Mouse (Mus musculus): ENCODE results near the gene Tmem245. TPM values are rescaled to one million over a fixed set of nuclear protein-coding genes. Genes with fewer than 3 reads are reported as not detected.

Tmem245 gene
- polyA plus RNA-seq, 1 experiment, result 4.4 TPM

DNA sequence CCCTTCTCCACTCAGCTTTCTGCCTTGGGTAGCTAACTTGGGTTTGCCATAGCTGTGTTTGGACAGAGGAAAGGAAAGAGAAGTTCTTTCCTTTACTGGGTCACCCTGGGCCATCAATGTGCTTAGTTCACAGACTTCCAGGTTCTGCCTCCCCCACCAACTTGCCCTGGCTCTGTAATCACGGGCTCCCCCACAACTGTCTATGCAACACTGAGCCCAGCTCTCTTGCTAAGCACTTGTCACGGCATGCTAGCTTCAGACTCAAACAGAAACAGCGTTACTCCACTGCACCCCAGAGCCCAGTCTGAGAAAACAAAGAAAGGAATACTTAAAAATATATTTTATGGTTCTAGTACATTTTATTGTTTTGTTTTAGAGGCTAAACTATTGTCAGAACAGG is 118.3 kb downstream of the Tmem245 start:
- no peak for TF ChIP-seq REST (IDR thresholded peaks at IDR 0.05; ENCODE audit: insufficient read depth, insufficient read length)
- H3ac ChIP-seq (ENCODE audit: control insufficient read depth, insufficient read length), result no peak overlapping the region
- H3K36me3 ChIP-seq (ENCODE audit: control insufficient read depth, insufficient read depth), result no peaks in the 10 kb centered on the region
- peak overlapping the region; percentile 4 for H3K4me2 ChIP-seq (ENCODE audit: low read depth)
- no peaks in the 10 kb centered on the region for H3K79me2 ChIP-seq (ENCODE audit: control insufficient read depth, insufficient read depth)
- H3K27me3 ChIP-seq (ENCODE audit: control insufficient read depth, insufficient read depth, insufficient read length), result no peaks in the 10 kb centered on the region
- H3K4me3 ChIP-seq, result no peak overlapping the region

DNA sequence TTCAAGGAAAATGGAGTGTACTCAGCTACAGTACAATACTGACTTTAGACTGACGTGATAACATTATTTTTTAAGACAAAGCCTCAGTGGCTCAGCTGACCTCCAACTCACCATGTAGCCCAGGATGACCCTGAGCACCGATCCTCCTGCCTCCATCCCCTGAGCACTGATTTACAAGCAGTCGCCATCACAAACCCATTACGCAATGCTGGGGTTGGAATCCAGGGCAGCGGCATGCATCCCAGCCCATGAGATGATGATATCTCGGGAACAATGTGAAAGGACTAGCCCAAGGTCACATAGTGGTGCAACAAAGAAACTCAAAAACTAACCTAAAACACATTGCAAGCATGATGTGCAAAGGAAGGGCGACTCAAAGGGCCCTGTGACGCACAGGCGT is 123.0 kb downstream of the Tmem245 start:
- TF ChIP-seq TCF12 (IDR thresholded peaks at IDR 0.05; ENCODE audit: insufficient read depth, poor library complexity, severe bottlenecking) (no peak), USF1 (IDR thresholded peaks at IDR 0.05; ENCODE audit: low read depth) (no peak), CEBPB (IDR thresholded peaks at IDR 0.05; ENCODE audit: insufficient read depth, poor library complexity, severe bottlenecking) (no peak), SRF (IDR thresholded peaks at IDR 0.05; ENCODE audit: control insufficient read depth, insufficient read length, low read depth) (no peak), REST (IDR thresholded peaks at IDR 0.05; ENCODE audit: insufficient read depth, insufficient read length) (no peak), MYOD1 (IDR thresholded peaks at IDR 0.05; ENCODE audit: control insufficient read depth in 1 of 3, insufficient read length in 2 of 3, low read depth in 2 of 3) (no peak), POLR2A (IDR thresholded peaks at IDR 0.05; ENCODE audit: insufficient read length, low read depth) (no peak), TCF3 (IDR thresholded peaks at IDR 0.05; ENCODE audit: insufficient read length, low read depth) (no peak), POLR2AphosphoS2 (IDR thresholded peaks at IDR 0.05; ENCODE audit: insufficient read length, low read depth) (no peak), E2F4 (IDR thresholded peaks at IDR 0.05; ENCODE audit: insufficient read depth) (no peak), MAX (IDR thresholded peaks at IDR 0.05; ENCODE audit: low read depth) (no peak)
- no peak overlapping the region for H3K4me2 ChIP-seq (ENCODE audit: low read depth)
- H3K79me2 ChIP-seq (ENCODE audit: control insufficient read depth, insufficient read depth), result no peaks in the 10 kb centered on the region
- no peak overlapping the region for H3K4me3 ChIP-seq
- no peaks in the 10 kb centered on the region for H3K27me3 ChIP-seq (ENCODE audit: control insufficient read depth, insufficient read depth, insufficient read length)
- H3ac ChIP-seq (ENCODE audit: control insufficient read depth, insufficient read length), result no peak overlapping the region
- no peaks in the 10 kb centered on the region for H3K36me3 ChIP-seq (ENCODE audit: control insufficient read depth, insufficient read depth)

DNA sequence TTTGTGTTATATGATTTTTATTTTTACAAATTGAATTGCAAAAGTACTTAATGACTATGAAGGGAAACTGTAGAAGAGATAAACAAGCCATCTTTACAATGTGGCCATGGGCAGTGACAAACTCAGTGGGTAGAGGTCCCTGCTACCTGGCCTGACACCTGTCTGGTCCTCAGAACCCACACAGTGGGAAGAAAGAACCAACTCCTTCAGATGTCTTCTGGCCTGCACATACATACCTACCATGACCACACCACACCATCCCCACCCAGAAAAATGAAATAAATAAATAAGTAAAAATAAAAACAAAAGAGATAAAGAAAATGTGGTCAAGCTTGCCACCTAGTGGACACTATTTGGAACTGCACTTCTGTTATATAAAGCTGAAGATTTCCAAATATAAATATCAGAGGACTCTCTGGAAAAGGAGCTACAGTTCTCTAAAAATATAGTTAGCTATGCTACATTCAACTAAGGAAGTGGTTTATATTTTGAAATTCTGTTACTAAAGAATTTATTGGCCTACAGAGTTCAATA is 127.2 kb downstream of the Tmem245 start:
- Histone ChIP-seq H3K4me3 (no peak overlapping the region), H3K36me3 (ENCODE audit: control insufficient read depth, insufficient read depth) (no peaks in the 10 kb centered on the region), H3K79me2 (ENCODE audit: control insufficient read depth, insufficient read depth) (no peaks in the 10 kb centered on the region), H3K4me2 (ENCODE audit: low read depth) (no peak overlapping the region), H3K27me3 (ENCODE audit: control insufficient read depth, insufficient read depth, insufficient read length) (no peaks in the 10 kb centered on the region), H3ac (ENCODE audit: control insufficient read depth, insufficient read length) (no peak overlapping the region)
- no peak for TF ChIP-seq SRF (IDR thresholded peaks at IDR 0.05; ENCODE audit: control insufficient read depth, insufficient read length, low read depth)
- no peak for TF ChIP-seq TCF12 (IDR thresholded peaks at IDR 0.05; ENCODE audit: insufficient read depth, poor library complexity, severe bottlenecking)
- TF ChIP-seq MYOG (IDR thresholded peaks at IDR 0.05; ENCODE audit: control insufficient read depth in 1 of 3, insufficient read depth in 1 of 3, insufficient read length in 2 of 3, low read depth in 2 of 3), result no peak
- no peak for TF ChIP-seq MAX (IDR thresholded peaks at IDR 0.05; ENCODE audit: low read depth)
- no peak for TF ChIP-seq E2F4 (IDR thresholded peaks at IDR 0.05; ENCODE audit: insufficient read depth)
- TF ChIP-seq POLR2AphosphoS2 (IDR thresholded peaks at IDR 0.05; ENCODE audit: insufficient read length, low read depth), result no peak
- TF ChIP-seq REST (IDR thresholded peaks at IDR 0.05; ENCODE audit: insufficient read depth, insufficient read length), result no peak

Other genes starting within 250 kb of the Tmem245 start
- not detected for gene Gm26657, start 207.4 kb downstream of the Tmem245 start, polyA plus RNA-seq (2012; fragmentation: generic; extraction: Trizol)
- gene Actl7b, start 206.0 kb downstream of the Tmem245 start, polyA plus RNA-seq (2012; fragmentation: generic; extraction: Trizol), result not detected
- not detected for gene Actl7a, start 204.0 kb downstream of the Tmem245 start, polyA plus RNA-seq (2012; fragmentation: generic; extraction: Trizol)
- gene Elp1, start 145.1 kb downstream of the Tmem245 start, polyA plus RNA-seq (2012; fragmentation: generic; extraction: Trizol), result 23.5 TPM
- gene Fam206a, start 145.1 kb downstream of the Tmem245 start, polyA plus RNA-seq (2012; fragmentation: generic; extraction: Trizol), result 12.0 TPM
- gene Ctnnal1, start 82.2 kb downstream of the Tmem245 start, polyA plus RNA-seq (2012; fragmentation: generic; extraction: Trizol), result 4.3 TPM
- not detected for gene Frrs1l, start 43.0 kb upstream of the Tmem245 start, polyA plus RNA-seq (2012; fragmentation: generic; extraction: Trizol)
- 0.31 TPM for gene Epb41l4b, start 196.0 kb upstream of the Tmem245 start, polyA plus RNA-seq (2012; fragmentation: generic; extraction: Trizol)

All from myocyte (in vitro differentiated cells).